Mouse (Mus musculus): ENCODE measurements around the gene Prn. TPM values are rescaled to one million over a fixed set of nuclear protein-coding genes. Genes with fewer than 3 reads are reported as not detected.
A peak's percentile ranks its signal among the peaks of the same experiment; 100 is the strongest.

The Prn gene
- 0.48 TPM in 1 of 2 replicates, not detected in the other for polyA plus RNA-seq (2015; fragmentation: Nextera tagmentation; extraction: Ambion mirVana)

DNA sequence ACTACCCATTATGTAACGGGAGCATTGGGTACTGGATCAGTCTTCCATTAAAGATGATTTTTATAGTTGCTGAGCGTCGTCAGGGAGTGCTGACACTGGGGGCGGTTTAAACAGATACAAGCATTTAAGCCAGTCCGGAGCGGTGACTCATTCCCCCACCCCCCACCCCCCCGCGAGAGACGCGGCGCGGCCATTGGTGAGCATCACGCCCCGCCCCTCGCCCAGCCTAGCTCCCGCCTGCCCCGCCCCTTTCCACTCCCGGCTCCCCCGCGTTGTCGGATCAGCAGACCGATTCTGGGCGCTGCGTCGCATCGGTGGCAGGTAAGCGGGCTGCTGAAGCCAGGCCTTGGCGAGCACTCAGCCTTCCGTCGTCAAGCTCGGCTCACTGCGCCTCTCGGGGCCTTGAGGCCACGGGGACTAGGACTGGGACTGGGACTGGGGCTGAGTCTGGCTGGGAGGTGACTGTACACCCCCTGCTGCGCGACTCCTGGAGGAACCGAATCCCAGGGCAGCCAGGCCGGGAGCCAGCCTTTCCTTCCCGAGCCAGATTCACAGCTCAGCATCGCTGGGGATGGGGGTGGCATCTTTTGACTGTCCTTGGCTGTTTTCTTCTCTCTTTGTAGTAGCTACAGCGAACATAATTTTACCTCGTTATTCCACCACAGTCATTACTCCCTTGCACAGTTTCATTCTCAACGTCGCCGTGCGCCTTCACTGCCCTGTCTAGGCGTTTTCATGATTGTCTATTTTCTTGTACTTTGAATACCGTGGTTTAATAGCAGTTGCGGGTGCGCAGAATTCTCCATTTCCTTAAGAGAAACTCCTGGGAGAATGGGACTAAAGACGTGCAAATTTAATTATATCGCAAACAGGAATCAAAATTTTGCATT is at the start of gene Prn, which contains the start of gene Prnp:
Prn (plus strand) TSS at position 275 of the 890 bp plus-strand sequence.
Prnp (plus strand) TSS at position 246 of the 890 bp plus-strand sequence.
- Histone ChIP-seq H3K36me3 (ENCODE audit: control insufficient read depth, insufficient read depth) (no peaks in the 10 kb centered on the region), H3K27ac (ENCODE audit: low read length) (peak within 1 kb of the TSS; percentile 97), H3K27me3 (replicated peaks; ENCODE audit: control insufficient read depth, insufficient read depth, low read length) (no peaks in the 10 kb centered on the region), H3K4me2 (ENCODE audit: low read length) (peak within 1 kb of the TSS; percentile 52), H3K9ac (replicated peaks; ENCODE audit: low read depth, low read length) (peak within 1 kb of the TSS; percentile 92), H3K4me1 (replicated peaks; ENCODE audit: control insufficient read depth, insufficient read depth, low read length) (peaks cover 26% of the 10 kb centered on the region), H3K4me3 (replicated peaks; ENCODE audit: low read length) (peak within 1 kb of the TSS; percentile 76), H3K9me3 (ENCODE audit: control insufficient read depth, low read length) (no peaks in the 10 kb centered on the region)
- 3% methylated on average over 52 of the region's 52 CpGs for WGBS
- ATAC-seq, result peak; percentile 95

DNA sequence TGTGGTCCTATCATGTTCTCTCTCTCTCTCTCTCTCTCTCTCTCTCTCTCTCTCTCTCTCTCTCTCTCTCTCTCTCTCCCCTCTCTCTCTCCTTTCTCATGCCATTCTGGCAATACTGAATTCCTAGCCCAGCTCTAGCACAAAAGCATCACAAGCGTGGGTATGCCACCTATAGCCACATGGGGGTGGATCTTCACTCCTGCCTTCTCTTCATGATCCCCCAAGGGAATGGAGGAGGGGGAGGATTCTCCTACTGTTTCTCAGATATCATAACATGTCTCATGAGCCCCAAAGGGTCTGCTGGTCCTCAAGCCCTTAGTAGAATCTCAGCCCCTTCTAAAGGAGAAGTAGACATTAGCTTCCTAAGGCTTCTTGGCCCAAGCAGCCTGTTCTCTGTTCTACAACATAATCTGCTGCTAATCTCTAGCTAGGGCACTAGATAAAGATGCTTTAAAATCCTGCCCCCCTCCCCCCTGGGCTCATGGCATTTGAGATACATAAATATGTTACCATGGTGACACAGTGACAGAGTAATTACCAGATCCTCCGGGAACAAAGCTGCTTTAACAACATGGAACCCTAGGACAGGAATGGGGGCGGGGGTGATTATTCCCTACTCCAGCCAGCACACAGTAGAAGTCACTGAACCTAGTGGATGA is 47.0 kb upstream of the Prn start:
- Histone ChIP-seq H3K9me3 (ENCODE audit: control insufficient read depth, low read length) (no peaks in the 10 kb centered on the region), H3K27ac (ENCODE audit: low read length) (peak overlapping the region; percentile 79), H3K4me1 (replicated peaks; ENCODE audit: control insufficient read depth, insufficient read depth, low read length) (peaks cover 15% of the 10 kb centered on the region), H3K4me2 (ENCODE audit: low read length) (no peak overlapping the region), H3K4me3 (replicated peaks; ENCODE audit: low read length) (no peak overlapping the region), H3K27me3 (replicated peaks; ENCODE audit: control insufficient read depth, insufficient read depth, low read length) (no peaks in the 10 kb centered on the region), H3K36me3 (ENCODE audit: control insufficient read depth, insufficient read depth) (no peaks in the 10 kb centered on the region), H3K9ac (replicated peaks; ENCODE audit: low read depth, low read length) (no peak overlapping the region)
- 39% methylated on average over 3 of the region's 3 CpGs for WGBS
- ATAC-seq, result peak; percentile 87

DNA sequence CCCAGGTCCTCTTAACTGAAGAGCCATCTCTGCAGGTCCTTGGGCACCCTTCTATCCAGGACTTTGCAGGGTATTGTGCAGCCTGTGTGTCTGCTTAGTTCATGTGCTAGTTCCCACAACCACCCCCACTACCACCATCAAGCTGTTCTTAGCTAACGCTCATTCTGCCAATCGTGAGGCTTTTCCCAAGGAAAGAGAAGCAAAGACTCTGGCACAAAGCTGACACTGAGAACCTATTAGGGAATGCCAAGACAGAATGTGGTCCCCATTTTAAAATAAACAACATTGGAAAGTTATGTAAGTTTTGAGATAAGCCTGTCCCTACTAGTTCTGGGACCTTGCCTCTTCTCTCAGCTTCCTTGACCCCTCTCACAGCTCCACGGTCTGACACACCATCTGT is 46.3 kb upstream of the Prn start:
- Histone ChIP-seq H3K4me2 (ENCODE audit: low read length) (no peak overlapping the region), H3K27ac (ENCODE audit: low read length) (peak overlapping the region; percentile 79; the same call in 1 of the 2 replicates), H3K27me3 (replicated peaks; ENCODE audit: control insufficient read depth, insufficient read depth, low read length) (no peaks in the 10 kb centered on the region), H3K36me3 (ENCODE audit: control insufficient read depth, insufficient read depth) (no peaks in the 10 kb centered on the region), H3K4me3 (replicated peaks; ENCODE audit: low read length) (no peak overlapping the region), H3K9ac (replicated peaks; ENCODE audit: low read depth, low read length) (no peak overlapping the region), H3K4me1 (replicated peaks; ENCODE audit: control insufficient read depth, insufficient read depth, low read length) (peaks cover 15% of the 10 kb centered on the region), H3K9me3 (ENCODE audit: control insufficient read depth, low read length) (no peaks in the 10 kb centered on the region)
- 57% methylated on average over 3 of the region's 3 CpGs for WGBS
- ATAC-seq, result peak; percentile 44

DNA sequence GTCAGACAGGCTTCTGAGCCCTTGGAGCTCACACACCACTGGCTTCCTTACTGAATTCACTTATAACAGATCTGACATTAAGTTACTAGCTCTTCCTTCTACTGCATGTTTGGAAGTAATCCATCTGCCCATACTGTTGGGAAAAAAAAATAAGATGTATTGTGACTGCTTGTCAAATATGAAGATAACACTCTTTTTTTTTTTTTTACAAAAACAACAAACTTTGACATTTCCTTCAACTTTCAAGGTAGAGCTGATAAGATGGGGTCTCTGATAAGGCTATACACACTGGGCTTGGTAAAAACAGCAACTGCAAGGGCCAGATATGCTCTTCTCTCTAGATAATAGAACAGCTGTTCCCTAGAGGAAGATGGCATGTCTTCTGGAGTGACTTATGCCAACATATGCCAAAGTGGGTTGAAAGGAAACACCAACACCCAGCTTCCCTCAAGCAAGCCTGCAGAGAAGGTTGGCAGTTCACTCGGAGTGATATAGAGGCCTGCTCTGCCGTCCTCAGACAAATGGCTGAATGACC is 45.4 kb upstream of the Prn start:
- Histone ChIP-seq H3K4me2 (ENCODE audit: low read length) (no peak overlapping the region), H3K27me3 (replicated peaks; ENCODE audit: control insufficient read depth, insufficient read depth, low read length) (no peaks in the 10 kb centered on the region), H3K4me3 (replicated peaks; ENCODE audit: low read length) (no peak overlapping the region), H3K27ac (ENCODE audit: low read length) (no peak overlapping the region; the same call in 1 of the 2 replicates), H3K4me1 (replicated peaks; ENCODE audit: control insufficient read depth, insufficient read depth, low read length) (peaks cover 15% of the 10 kb centered on the region), H3K9me3 (ENCODE audit: control insufficient read depth, low read length) (no peaks in the 10 kb centered on the region), H3K9ac (replicated peaks; ENCODE audit: low read depth, low read length) (no peak overlapping the region), H3K36me3 (ENCODE audit: control insufficient read depth, insufficient read depth) (no peaks in the 10 kb centered on the region)
- WGBS, result 80% methylated on average over 2 of the region's 2 CpGs
- no peak for ATAC-seq

DNA sequence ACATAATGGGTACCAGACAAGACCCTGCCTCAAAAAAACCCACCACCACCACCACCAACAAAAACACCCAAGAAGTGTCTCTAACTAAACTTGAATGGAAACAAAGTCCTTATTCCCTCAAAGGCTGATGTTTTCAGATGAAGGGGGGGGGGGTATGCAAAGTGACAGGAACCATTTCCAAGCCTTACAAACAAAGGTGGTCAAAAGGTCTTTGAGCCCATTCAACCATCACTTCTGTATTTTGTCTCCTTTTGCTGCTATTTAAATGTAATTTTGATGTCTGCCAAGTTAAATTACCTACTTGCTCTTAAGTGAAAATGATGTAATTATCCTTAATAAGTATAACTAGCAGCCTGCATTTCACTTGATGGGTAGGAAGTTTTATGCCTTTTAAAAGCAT is 43.1 kb upstream of the Prn start:
- Histone ChIP-seq H3K9ac (replicated peaks; ENCODE audit: low read depth, low read length) (no peak overlapping the region), H3K9me3 (ENCODE audit: control insufficient read depth, low read length) (no peaks in the 10 kb centered on the region), H3K4me2 (ENCODE audit: low read length) (no peak overlapping the region), H3K36me3 (ENCODE audit: control insufficient read depth, insufficient read depth) (no peaks in the 10 kb centered on the region), H3K4me3 (replicated peaks; ENCODE audit: low read length) (no peak overlapping the region), H3K27me3 (replicated peaks; ENCODE audit: control insufficient read depth, insufficient read depth, low read length) (no peaks in the 10 kb centered on the region), H3K4me1 (replicated peaks; ENCODE audit: control insufficient read depth, insufficient read depth, low read length) (peaks cover 15% of the 10 kb centered on the region), H3K27ac (ENCODE audit: low read length) (no peak overlapping the region)
- peak; percentile 39; the same call in 1 of the 2 replicates for ATAC-seq

DNA sequence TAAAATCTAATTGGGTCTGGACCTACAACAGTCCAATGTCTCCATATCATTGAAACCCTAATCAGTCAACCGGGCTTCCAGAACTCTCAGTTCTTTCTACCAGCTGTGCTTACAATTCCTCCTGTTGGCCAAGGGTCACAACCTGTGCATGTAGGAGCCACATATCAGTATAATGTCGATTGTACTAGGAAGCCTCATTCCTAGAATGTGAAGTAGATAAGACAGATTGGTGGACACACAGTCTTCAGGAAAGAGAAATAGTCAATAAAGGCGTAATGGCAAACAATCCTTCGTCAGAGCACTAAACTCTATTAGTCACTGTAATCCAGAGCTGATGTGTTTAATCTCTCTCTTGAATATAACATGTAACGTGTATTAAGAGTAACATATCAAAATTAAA is 40.8 kb upstream of the Prn start:
- ATAC-seq, result no peak
- Histone ChIP-seq H3K4me1 (replicated peaks; ENCODE audit: control insufficient read depth, insufficient read depth, low read length) (peaks cover under 1% of the 10 kb centered on the region; the same call in 1 of the 2 replicates), H3K27me3 (replicated peaks; ENCODE audit: control insufficient read depth, insufficient read depth, low read length) (no peaks in the 10 kb centered on the region), H3K36me3 (ENCODE audit: control insufficient read depth, insufficient read depth) (no peaks in the 10 kb centered on the region), H3K9me3 (ENCODE audit: control insufficient read depth, low read length) (peaks cover 4% of the 10 kb centered on the region; the same call in 1 of the 2 replicates), H3K27ac (ENCODE audit: low read length) (no peak overlapping the region), H3K4me3 (replicated peaks; ENCODE audit: low read length) (no peak overlapping the region), H3K4me2 (ENCODE audit: low read length) (no peak overlapping the region), H3K9ac (replicated peaks; ENCODE audit: low read depth, low read length) (no peak overlapping the region)
- 91% methylated on average over 5 of the region's 5 CpGs for WGBS

DNA sequence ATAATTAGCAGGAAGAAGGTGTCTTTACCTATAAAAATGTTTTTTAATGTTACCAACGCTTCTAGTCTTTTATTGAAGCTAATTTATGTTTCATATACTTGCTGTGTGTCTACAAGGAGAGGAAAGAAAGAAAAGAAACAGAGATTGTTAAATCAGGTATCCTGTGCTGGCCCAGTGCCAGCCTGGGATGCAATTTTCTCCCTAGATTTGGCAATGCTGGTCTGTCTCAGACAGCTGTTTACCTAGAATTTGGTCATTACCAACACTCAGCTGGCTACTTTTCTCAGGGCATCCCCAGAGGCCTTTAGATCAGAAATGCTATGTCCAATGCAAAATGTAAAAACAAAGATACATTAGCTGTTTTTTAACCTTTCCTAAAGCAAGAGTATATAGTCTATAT is 36.4 kb upstream of the Prn start:
- no peak overlapping the region for H3K4me3 ChIP-seq (replicated peaks; ENCODE audit: low read length)
- no peak overlapping the region for H3K4me2 ChIP-seq (ENCODE audit: low read length)
- no peaks in the 10 kb centered on the region for H3K4me1 ChIP-seq (replicated peaks; ENCODE audit: control insufficient read depth, insufficient read depth, low read length)
- peaks cover 4% of the 10 kb centered on the region; the same call in 1 of the 2 replicates for H3K9me3 ChIP-seq (ENCODE audit: control insufficient read depth, low read length)
- no peaks in the 10 kb centered on the region for H3K27me3 ChIP-seq (replicated peaks; ENCODE audit: control insufficient read depth, insufficient read depth, low read length)
- no peaks in the 10 kb centered on the region for H3K36me3 ChIP-seq (ENCODE audit: control insufficient read depth, insufficient read depth)
- WGBS, result 63% methylated on average over 1 of the region's 1 CpGs
- H3K27ac ChIP-seq (ENCODE audit: low read length), result no peak overlapping the region
- no peak for ATAC-seq
- H3K9ac ChIP-seq (replicated peaks; ENCODE audit: low read depth, low read length), result no peak overlapping the region

DNA sequence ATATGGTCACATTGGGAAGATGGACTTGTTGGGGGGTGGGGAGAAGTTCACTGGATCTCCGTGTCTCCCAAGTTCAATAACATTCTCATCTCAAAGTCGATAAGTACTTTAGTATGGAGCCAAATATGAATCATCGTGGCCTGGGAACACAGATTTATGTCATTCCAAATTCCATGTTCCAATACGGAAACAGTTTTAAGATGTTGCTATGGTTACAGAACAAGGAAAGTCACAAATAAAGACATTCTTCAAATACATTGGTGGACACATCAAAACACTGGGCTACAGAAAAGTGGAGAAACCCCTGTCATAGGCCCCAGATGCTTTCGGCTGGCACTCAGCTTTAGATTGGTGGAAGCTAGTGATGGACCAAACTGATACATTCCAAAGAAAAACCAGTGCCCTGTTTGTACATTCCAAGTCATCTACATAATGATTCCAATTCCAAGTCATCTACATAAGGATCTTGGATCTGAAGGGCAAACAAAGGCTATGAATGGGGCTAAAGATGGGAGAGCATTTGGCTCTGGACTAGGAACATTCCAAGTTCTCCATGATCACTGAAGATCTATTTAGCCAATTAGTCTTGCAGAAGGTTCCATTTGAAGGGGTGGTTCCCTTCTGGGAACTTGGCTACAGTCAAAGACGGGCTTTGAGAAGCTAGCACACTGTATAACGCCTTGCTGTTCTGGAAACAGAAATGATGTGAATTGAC is 33.0 kb upstream of the Prn start:
- no peak overlapping the region for H3K9ac ChIP-seq (replicated peaks; ENCODE audit: low read depth, low read length)
- WGBS, result 92% methylated on average over 7 of the region's 7 CpGs
- no peak for ATAC-seq
- no peaks in the 10 kb centered on the region for H3K36me3 ChIP-seq (ENCODE audit: control insufficient read depth, insufficient read depth)
- no peak overlapping the region for H3K4me3 ChIP-seq (replicated peaks; ENCODE audit: low read length)
- H3K4me2 ChIP-seq (ENCODE audit: low read length), result no peak overlapping the region
- no peaks in the 10 kb centered on the region for H3K27me3 ChIP-seq (replicated peaks; ENCODE audit: control insufficient read depth, insufficient read depth, low read length)
- H3K4me1 ChIP-seq (replicated peaks; ENCODE audit: control insufficient read depth, insufficient read depth, low read length), result no peaks in the 10 kb centered on the region
- H3K9me3 ChIP-seq (ENCODE audit: control insufficient read depth, low read length), result peaks cover 4% of the 10 kb centered on the region; the same call in 1 of the 2 replicates
- no peak overlapping the region for H3K27ac ChIP-seq (ENCODE audit: low read length)

DNA sequence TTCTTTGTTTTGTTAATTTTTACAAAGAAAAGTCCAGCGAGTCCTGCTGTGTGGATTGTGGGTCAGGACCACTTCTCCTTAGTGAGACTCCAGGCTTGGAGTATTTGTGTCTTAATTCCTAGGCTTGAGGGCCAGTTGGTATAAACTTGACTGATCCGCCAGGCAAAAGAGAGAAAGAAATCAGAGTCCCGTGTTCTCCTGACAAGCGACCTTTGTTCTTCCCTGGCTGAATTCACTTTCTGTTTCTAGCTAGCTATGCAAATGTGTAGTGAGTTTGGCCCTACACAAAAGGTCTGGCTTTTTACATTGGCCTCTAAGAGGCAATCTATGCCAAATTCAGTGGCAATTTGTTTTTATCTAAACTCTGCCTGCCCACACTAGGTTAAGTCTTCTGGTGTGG is 28.0 kb upstream of the Prn start:
- no peaks in the 10 kb centered on the region for H3K36me3 ChIP-seq (ENCODE audit: control insufficient read depth, insufficient read depth)
- no peak overlapping the region for H3K4me3 ChIP-seq (replicated peaks; ENCODE audit: low read length)
- no peak for ATAC-seq
- WGBS, result 36% methylated on average over 4 of the region's 4 CpGs
- H3K27me3 ChIP-seq (replicated peaks; ENCODE audit: control insufficient read depth, insufficient read depth, low read length), result no peaks in the 10 kb centered on the region
- no peaks in the 10 kb centered on the region for H3K9me3 ChIP-seq (ENCODE audit: control insufficient read depth, low read length)
- H3K9ac ChIP-seq (replicated peaks; ENCODE audit: low read depth, low read length), result no peak overlapping the region
- no peak overlapping the region for H3K4me2 ChIP-seq (ENCODE audit: low read length)
- H3K4me1 ChIP-seq (replicated peaks; ENCODE audit: control insufficient read depth, insufficient read depth, low read length), result peaks cover 6% of the 10 kb centered on the region
- H3K27ac ChIP-seq (ENCODE audit: low read length), result no peak overlapping the region
